Mouse (Mus musculus): Measurements from ENCODE around the gene Ebna1bp2. TPM values are rescaled to one million over a fixed set of nuclear protein-coding genes. Genes with fewer than 3 reads are reported as not detected.
A peak's percentile ranks its signal among the peaks of the same experiment; 100 is the strongest.

The Ebna1bp2 gene
- polyA plus RNA-seq (2015; fragmentation: Nextera tagmentation; extraction: Ambion mirVana) = 209 and 229 TPM in 2 replicates

DNA sequence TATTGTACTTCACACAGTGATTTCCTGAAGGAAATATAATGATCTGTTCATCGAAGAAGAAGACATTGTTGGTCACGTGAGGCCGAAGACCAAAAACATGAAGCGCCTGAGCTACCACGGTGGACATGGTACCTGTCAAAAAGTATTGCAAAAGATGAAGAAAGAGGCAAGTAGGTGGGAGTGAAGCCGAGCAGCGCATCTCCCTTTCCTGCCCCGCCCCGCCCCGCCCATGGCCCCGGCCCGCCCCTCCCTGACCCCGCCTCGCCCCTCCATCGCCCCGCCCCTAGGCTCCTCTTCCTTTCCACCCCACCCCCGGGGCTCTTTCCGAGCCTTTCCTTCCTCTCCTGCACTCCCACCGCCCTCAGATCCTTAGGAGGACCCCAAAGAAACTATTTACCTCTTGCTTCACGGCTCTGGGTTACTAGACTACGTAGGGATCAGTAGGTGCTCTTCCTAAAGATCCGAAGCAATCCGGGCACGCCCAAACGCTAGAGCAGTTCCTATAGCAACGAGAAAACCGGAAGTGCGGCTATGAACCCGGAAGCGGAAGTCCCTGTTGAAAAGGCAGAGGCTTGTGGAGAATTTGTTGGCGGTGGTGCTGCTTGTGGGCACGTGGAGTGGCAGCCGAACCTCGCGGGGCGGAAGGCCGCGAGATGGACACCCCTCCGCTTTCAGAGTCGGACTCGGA lies at the start of gene Ebna1bp2, which contains the start of gene Cfap57:
TSS of gene Ebna1bp2 (plus strand) at position 521 of the 688 bp plus-strand sequence.
TSS of gene Cfap57 (minus strand) at position 499 of the 688 bp plus-strand sequence.
- peak; percentile 94 for DNase-seq (ENCODE audit: low spot score)

DNA sequence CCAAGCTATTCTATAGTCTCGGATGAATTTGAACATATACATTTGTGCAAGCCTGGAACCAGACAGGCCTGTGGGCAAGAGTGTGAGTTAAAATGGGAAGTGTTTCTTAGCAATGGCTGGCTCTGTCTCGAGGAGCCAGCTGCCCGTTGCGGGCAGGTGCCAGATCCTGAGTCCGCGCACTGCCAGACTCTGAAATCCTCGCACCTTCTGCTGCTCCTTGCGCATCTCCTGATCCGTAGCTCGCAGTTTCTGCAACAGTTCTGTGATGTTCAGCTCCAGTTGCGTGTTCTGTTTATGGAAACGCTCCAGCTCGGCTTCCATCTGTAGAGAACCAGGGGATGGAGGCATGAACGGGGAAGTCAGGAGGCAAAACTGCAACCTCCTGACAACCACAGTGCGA lies 49.2 kb upstream of the Ebna1bp2 start:
- no peak for DNase-seq (ENCODE audit: low spot score)

DNA sequence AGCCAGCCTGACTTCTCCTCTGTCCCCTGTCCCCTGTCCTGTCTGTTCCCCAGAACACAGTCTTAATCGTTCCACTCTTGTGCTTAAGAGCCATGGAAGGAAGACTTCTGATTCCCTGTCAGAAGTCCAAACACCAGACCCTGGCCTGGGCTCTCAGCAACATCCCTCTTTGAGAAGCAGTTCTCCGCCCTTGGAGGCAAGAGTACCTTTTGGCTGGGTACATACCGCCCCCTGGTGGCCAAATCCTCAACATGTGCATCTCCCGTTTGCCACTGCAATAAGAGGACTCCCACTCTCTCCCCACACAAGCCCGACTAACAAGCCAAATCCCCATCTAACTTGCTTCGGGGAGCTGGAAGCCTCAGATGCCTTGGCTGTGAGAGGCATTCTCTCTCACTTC lies 44.5 kb upstream of the Ebna1bp2 start:
- peak; percentile 57 for DNase-seq (ENCODE audit: low spot score)

DNA sequence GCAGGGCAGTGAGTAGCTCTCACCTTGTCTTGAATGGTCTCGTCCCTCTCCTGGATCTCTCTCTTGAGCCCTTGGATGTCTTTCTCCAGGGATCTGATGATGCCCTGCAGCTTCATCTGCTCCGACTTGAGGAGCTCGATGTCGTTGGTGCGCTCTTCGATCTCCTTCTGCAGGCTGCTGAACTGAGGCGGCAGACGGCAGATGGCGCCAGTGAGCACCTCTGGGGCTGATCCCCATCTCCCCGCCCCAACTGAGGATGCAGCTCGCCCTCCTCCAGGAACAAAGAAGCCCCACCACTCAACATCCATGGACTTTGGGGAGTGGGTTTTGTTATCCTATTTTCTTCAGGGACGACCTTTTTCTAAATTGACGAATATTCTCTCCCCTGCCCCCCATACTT lies 41.3 kb upstream of the Ebna1bp2 start:
- peak; percentile 8 for DNase-seq (ENCODE audit: low spot score)

DNA sequence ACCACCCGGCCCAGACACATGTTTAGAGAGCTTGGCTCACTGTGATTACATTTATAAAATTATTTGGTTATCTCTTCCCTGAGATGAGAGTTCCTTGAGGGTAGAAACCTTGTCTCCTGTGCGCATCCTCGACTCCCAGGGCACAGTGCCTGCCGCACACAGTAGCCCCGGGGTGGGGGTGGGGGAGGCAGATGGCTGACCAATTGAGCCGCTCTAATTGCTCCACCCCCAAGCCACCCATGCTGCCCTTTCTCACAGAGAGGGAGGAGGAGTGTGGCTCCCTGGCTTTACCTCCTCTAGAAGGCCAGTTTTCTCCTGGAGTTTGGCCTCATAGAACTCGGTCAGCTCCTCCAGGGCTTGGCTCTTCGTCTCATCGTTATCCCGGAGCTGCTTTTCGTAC lies 39.1 kb upstream of the Ebna1bp2 start:
- DNase-seq (ENCODE audit: low spot score) = no peak

DNA sequence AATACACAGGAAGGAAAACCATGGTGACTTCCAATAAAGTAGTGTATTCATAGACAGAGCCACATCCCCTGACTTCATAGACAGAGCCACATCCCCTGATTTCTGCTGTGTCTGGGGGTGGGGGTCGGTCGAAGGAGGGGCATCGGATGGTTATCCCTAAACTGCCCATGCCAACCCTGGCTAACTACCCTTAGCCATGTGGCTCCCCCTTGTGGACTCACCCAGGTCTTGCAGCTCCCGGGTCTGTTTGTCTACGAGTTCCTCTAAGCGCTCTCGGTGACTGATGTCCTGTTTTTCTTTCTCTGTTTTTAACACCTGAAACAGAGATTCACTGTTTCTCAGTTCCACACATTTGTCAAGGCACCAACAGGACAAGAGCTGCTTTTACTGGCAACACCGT lies 38.0 kb upstream of the Ebna1bp2 start:
- DNase-seq (ENCODE audit: low spot score) = no peak

DNA sequence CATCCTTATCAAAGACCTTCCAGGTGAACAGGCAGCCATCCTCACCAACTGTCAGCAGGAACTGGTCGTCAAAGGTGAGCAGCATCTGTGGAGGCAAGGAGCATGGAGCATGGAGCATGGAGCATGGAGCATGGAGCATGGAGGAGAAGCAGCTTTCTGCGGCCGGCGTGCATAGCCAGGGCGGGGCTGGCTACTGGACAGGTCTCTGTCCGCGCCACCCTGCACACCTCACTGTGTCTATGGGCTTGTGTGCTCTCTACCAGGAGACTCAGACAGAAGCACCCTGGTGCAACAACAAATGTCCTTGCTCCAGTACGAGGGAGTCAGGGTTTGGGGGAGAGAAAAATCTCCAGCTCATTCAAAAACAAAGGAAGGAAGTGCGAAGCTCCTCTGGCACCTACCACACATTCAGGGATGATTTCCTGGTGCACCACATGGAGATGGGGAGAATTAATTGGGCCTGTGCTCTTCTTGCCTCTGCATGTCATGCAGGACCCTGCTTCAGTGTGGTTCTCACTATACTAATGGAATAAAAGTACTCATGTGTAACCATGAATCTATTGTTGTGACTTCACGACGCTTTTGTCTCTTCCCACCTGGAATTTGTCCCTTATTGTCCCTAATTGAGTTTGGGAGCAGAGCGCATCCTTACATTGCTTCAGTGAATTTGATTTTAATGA lies 31.4 kb upstream of the Ebna1bp2 start:
- DNase-seq (ENCODE audit: low spot score) = no peak

DNA sequence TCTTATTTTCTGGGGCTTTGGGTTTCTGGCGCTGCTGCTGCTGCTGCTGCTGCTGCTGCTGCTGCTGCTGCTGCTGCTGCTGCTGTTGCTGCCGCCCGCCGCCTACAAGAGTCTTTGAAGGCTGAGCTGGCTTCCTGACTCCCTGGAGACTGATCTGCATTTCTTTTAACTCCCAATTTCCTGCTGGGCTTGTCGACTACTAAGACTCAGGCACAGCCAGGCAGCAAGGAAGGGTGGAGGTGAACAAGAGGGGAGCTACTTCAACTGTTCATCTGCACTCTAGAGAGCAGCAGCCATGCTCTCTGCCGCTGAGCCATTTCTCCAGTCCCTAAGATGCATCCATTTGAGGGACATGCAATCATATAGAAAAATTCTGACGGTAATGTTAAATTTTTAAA lies 30.9 kb upstream of the Ebna1bp2 start:
- DNase-seq (ENCODE audit: low spot score) = no peak

DNA sequence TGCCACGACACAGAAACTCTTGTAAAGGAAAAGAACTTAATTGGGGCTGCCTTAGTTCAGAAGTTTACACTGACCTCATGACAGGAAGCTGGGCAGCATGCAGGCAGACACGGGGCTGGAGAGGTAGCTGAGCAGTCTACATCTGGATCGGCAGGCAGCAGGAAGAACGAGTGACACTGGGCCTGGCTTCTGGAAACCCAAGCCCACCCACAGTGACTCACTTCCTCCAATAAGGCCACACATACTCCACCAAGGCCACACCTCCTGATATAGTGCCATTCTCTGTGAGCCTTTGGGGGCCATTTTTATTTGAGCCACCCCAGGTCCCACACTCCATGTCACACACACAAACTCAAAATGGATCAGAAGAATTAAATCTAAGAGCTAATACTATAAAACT lies 16.5 kb upstream of the Ebna1bp2 start:
- DNase-seq (ENCODE audit: low spot score) = no peak

DNA sequence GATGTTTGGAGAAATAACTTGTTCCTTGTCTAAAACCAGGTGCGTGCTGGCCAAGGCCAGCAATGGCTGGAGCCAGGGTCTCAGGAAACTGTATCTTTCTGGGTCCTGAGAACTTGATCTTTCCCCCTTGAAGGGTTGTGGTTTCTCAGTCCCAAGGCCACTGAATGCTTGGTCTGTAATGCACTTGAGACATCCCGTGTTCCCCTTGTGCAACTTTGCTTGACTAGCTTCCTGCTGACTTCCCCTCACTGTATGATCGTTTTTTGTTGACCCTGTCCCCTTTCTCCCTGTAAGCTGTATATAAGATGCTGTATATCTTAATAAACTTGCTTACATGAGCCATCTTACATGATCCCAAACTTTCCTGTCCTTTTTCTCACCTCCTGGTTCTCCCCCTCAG lies 10.8 kb upstream of the Ebna1bp2 start:
- no peak for DNase-seq (ENCODE audit: low spot score)

DNA sequence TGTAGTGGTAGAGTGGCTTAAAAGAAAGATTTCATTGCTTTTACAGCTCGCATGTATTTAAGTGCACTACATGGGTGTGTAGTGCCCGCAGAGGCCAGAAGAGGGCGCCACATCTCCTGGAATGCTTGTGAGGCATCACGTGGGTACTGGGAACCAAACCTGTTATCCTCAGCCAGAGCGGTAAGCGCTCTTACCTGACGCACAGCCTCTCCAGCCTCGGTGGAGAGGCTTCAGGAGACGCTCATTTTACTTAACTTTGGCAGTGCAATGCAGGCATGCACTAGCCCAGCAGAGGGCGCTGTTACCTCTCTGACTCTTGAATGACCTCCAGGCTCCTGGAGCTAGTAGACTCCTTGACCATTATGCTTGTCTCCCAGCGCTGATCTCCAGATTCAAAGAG lies 8.0 kb upstream of the Ebna1bp2 start:
- peak; percentile 22 for DNase-seq (ENCODE audit: low spot score)

DNA sequence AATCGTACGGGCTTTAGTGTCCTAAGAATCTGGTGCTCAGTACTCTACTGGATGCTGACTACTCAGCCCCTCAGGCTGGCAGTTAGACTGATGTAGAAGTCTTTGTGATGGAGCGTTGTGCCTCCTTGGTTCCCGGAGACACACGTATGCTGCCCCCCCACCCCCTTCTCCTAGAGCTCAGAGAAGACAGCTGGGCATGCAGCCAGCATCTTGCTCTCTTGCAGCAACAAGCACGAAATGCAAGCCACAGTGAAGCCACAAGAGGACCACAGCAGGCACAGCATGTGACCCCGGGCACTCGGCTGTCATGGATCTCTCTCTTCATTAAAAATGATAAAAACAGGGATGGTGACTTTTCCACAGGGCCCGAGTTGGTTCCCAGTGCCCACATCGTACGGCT lies 5.2 kb upstream of the Ebna1bp2 start:
- no peak for DNase-seq (ENCODE audit: low spot score)

DNA sequence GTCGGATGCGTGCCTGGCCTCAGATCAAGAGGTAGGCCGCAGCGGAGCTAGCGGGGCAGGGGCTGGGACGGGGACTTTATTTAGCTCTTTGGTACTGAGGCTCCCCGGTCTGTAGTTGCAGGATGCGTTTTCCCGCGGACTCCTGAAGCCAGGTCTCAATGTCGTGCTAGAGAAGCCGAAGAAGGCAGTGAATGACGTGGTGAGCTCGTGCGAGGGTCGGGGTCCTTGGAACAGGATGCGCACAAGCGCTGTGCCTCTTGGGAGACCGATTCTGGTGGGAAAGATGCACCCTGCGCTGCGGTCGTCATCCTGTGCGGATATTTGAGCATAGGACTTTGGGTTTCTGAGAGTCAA lies 345 bp downstream of the Ebna1bp2 start:
- no peak for DNase-seq (ENCODE audit: low spot score)

DNA sequence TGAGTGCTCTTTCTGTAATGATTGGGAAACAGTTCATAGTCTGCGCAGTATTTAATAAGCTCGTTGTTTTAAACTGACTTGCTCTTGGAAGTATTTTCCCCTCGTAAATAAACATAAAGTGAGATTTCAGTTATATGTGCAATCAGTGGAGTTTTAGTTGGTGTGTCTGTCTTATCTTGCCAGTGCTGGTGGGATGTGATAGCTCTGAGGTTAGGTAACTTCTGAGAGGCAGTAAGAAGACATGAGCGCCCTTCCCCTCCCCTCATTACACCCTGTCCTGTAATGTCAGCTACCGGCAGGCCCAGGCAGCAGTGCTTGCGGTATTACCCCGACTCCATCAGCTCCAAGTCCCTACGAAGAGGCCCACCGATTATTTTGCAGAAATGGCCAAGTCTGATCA lies 1.2 kb downstream of the Ebna1bp2 start:
- no peak for DNase-seq (ENCODE audit: low spot score)

DNA sequence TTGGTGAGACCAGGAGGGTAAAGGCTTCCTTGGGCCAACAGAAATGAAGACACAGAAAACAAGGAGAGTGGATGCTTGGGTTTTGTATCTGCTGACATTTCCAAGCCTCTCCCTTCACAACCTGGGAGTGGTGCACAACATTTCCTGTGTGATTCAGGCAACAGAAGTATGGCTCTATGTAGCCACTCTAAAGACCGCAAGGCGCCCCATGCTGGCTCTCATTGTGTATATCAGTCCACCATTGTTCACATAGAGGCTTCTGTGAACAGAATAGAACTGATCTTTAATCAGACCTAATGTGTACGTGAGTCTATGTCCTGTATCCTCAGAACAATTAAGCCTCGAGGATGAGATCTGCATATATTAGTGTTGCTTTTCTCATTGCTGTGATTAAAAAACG lies 9.7 kb downstream of the Ebna1bp2 start:
- no peak for DNase-seq (ENCODE audit: low spot score)

DNA sequence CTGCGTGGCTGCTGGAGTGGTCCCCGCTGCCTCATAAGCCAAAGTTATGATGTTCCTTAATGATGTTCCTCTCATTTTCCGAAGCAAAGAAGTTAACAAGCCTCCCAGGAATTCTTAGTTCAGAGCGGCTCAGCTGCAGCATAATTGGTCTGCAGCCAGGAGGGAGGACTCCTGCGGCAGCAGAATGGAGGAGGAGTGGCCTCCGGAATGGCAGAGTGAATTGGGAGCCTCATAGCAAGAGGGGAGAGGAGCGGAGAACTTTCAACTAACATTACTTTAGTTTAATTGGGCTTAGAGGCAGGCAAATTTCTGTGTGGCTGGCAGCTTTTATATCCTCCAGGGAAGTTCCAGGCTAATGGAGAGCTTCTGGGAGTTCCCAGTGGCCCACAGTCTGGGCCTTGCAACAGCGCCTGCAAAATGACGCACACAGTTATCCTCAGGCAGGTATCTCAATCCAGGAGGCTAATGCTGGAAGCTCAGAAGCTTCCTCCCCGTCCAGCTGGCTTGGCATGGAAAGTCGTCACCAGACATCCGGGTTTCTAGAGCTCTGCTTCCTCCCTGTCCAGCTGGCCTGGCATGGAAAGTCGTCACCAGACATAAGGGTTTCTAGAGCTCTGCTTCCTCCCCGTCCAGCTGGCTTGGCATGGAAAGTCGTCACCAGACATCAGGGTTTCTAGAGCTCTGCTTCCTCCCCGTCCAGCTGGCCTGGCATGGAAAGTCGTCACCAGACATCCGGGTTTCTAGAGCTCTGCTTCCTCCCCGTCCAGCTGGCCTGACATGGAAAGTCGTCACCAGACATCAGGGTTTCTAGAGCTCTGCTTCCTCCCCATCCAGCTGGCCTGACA lies 22.0 kb downstream of the Ebna1bp2 start:
- DNase-seq (ENCODE audit: low spot score) = no peak

DNA sequence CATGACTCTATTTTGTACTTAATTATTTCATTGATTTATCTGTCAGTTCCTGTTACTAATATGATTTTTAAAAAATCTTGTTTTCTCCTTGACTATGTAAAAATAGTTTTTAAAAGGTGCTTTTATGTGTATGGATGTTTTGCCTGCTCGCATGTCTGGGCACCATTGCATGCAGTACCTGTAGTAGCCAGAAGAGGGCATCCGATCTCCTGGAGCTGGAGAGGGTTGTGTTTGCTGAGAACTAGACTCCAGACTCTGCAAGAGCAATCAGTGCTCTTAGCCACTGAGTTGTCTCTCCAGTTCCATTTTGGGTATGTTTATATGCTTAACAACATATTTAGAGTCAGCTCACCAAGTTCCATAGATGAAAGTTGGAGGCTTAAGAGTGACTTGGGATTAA lies 24.6 kb downstream of the Ebna1bp2 start:
- peak; percentile 42 for DNase-seq (ENCODE audit: low spot score)

DNA sequence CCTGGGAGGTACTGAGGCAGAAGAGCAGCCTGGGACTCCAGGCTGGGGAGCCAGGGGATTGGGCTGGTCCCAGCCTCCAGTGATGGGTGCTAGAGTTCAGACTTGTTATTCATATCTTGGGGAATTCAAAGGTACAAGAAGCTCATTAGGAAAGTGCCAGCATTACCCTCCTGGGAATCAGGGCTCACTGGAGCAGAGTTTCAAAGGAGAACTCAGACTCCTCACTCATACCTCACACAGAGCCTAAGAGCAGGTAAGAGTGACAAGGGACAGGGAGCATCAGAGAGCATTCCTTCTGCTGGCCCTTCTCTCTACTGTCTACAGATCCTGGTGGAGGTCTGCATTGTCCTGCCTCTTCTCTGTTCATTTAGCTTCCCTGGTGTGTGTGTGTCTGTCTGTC lies 38.1 kb downstream of the Ebna1bp2 start, which contains the start of gene Olfr62:
TSS of gene Olfr62 (plus strand) at position 301 of the 400 bp plus-strand sequence.
- DNase-seq (ENCODE audit: low spot score) = no peak

Measured in thymus, postnatal 0 days (tissue).